Mouse (Mus musculus) cerebellum, adult 2 months (tissue): ENCODE measurements around the gene Slc25a38. TPM values are rescaled to one million over a fixed set of nuclear protein-coding genes. Genes with fewer than 3 reads are reported as not detected.
"Not testable (repeated sequence)": the region's sequence is repeated elsewhere in the genome, so short reads cannot be mapped to it uniquely, and the experiment has no call there.

Source experiments
- DNase-seq, 2 experiments: peaks; one replicate each; pipeline ENCODE4 v3.0.0; 2021
- H3K27ac ChIP-seq: fragments of 200-500 bp; 2 replicates; pipeline ENCODE4 v1.5.1; 2012; ENCODE audit warnings: low read length, control low read depth, inconsistent platforms; ENCODE audit not compliant: insufficient read depth
- H3K27me3 ChIP-seq: fragments of 200-500 bp; 2 replicates; pipeline ENCODE4 v1.6.1; 2012; ENCODE audit warnings: inconsistent platforms, mild to moderate bottlenecking, low read length, moderate library complexity; ENCODE audit not compliant: control insufficient read depth, insufficient read depth
- H3K4me1 ChIP-seq: fragments of 200-500 bp; 2 replicates; pipeline ENCODE4 v1.6.1; 2011; ENCODE audit warnings: low read length; ENCODE audit not compliant: control insufficient read depth, insufficient read depth
- H3K4me3 ChIP-seq: fragments of 200-500 bp; replicated peaks from 2 replicates; pipeline ENCODE3; 2011; ENCODE audit warnings: mild to moderate bottlenecking, low read depth, low read length, control low read depth; ENCODE audit not compliant: insufficient read depth
- CTCF ChIP-seq: fragments of 200-500 bp; IDR thresholded peaks from 2 replicates; pipeline ENCODE4 v1.5.1; 2011; ENCODE audit warnings: low read depth, mild to moderate bottlenecking, control low read depth, low read length, moderate library complexity, borderline replicate concordance; ENCODE audit not compliant: insufficient read depth
- POLR2A ChIP-seq: fragments of 200-500 bp; IDR thresholded peaks from 2 replicates; pipeline ENCODE4 v1.6.1; 2011; ENCODE audit warnings: low read length, control low read depth, borderline replicate concordance; ENCODE audit not compliant: insufficient read depth
- WGBS: fragments of 180-500 bp; shearing (Covaris S2); methylation state at CpG from one replicate; pipeline ENCODE4 v1.1.7; 2018; 5-methylcytosine and 5-hydroxymethylcytosine counted together
- polyA plus RNA-seq: library from polyadenylated mRNA; depleted of rRNA; stranded (reverse); fragments of >200 nt; gene quantifications from 2 replicates; pipeline ENCODE4 v1.2.3, GENCODE M21; 2012

Gene Slc25a38
- polyA plus RNA-seq, 1 experiment: 30.5 TPM

GRCm38 (mm10) chr9:120089125-120089524 is 21.0 kb upstream of the Slc25a38 start:
- 87% methylated on average over 7 of the region's 7 CpGs for WGBS
- Histone ChIP-seq H3K27me3 (no peaks in the 10 kb centered on the region; the same call in 1 of the 2 replicates), H3K4me3 (no peak overlapping the region), H3K27ac (no peak overlapping the region), H3K4me1 (no peaks in the 10 kb centered on the region)
- DNase-seq: no peak
- TF ChIP-seq POLR2A: no peak
- TF ChIP-seq CTCF: no peak

- Histone ChIP-seq H3K4me3 (no peak overlapping the region), H3K4me1 (no peaks in the 10 kb centered on the region), H3K27ac (no peak overlapping the region), H3K27me3 (no peaks in the 10 kb centered on the region; the same call in 1 of the 2 replicates)
- TF ChIP-seq POLR2A (no peak), CTCF (no peak)
- WGBS: 81% methylated on average over 10 of the region's 10 CpGs
- no peak for DNase-seq
Measured at GRCm38 (mm10) chr9:120091086-120091485, 19.1 kb upstream of the Slc25a38 start.

GRCm38 (mm10) chr9:120091696-120092238 is 18.4 kb upstream of the Slc25a38 start, which contains the start of gene Ccr8:
Gene Ccr8, plus strand, starts transcription at chr9:120092114.
- TF ChIP-seq CTCF: no peak
- no peak for TF ChIP-seq POLR2A
- H3K27me3 ChIP-seq: no peaks in the 10 kb centered on the region; the same call in 1 of the 2 replicates
- H3K27ac ChIP-seq: no peak within 1 kb of the TSS
- WGBS: 85% methylated on average over 5 of the region's 5 CpGs
- DNase-seq: no peak
- H3K4me3 ChIP-seq: no peak within 1 kb of the TSS
- H3K4me1 ChIP-seq: no peaks in the 10 kb centered on the region

- Histone ChIP-seq H3K27me3 (no peaks in the 10 kb centered on the region), H3K4me1 (no peaks in the 10 kb centered on the region), H3K27ac (no peak overlapping the region), H3K4me3 (no peak overlapping the region)
- WGBS: 87% methylated on average over 13 of the region's 13 CpGs
- TF ChIP-seq POLR2A (no peak), CTCF (no peak)
- no peak for DNase-seq
Measured at GRCm38 (mm10) chr9:120093701-120094100, 16.5 kb upstream of the Slc25a38 start.

GRCm38 (mm10) chr9:120095886-120096285 is 14.3 kb upstream of the Slc25a38 start:
- DNase-seq: no peak
- Histone ChIP-seq H3K27ac (no peak overlapping the region), H3K4me3 (no peak overlapping the region), H3K4me1 (no peaks in the 10 kb centered on the region), H3K27me3 (no peaks in the 10 kb centered on the region)
- no peak for TF ChIP-seq POLR2A
- no peak for TF ChIP-seq CTCF
- WGBS: 59% methylated on average over 7 of the region's 7 CpGs

- Histone ChIP-seq H3K4me3 (no peak overlapping the region), H3K27me3 (no peaks in the 10 kb centered on the region), H3K4me1 (no peaks in the 10 kb centered on the region), H3K27ac (no peak overlapping the region)
- peak; percentile 53 to 66 for DNase-seq
- TF ChIP-seq POLR2A (no peak), CTCF (peak; percentile 88)
- WGBS: 18% methylated on average over 7 of the region's 7 CpGs
Measured at GRCm38 (mm10) chr9:120098682-120099081, 11.5 kb upstream of the Slc25a38 start.

GRCm38 (mm10) chr9:120099304-120099703 is 10.9 kb upstream of the Slc25a38 start:
- H3K4me3 ChIP-seq: no peak overlapping the region
- no peak overlapping the region for H3K27ac ChIP-seq
- H3K27me3 ChIP-seq: no peaks in the 10 kb centered on the region
- WGBS: 72% methylated on average over 8 of the region's 8 CpGs
- no peak for TF ChIP-seq POLR2A
- TF ChIP-seq CTCF: no peak
- no peaks in the 10 kb centered on the region for H3K4me1 ChIP-seq
- no peak for DNase-seq

GRCm38 (mm10) chr9:120101165-120101564 is 9.0 kb upstream of the Slc25a38 start:
- no peak overlapping the region for H3K4me3 ChIP-seq

GRCm38 (mm10) chr9:120108953-120109352 is 1.2 kb upstream of the Slc25a38 start:
- not testable (repeated sequence) for H3K4me1 ChIP-seq, DNase-seq, H3K27ac ChIP-seq, H3K27me3 ChIP-seq, H3K4me3 ChIP-seq
- 95% methylated on average over 12 of the region's 12 CpGs for WGBS

More at GRCm38 (mm10) chr9:120101165-120101564, 9.0 kb upstream of the Slc25a38 start:
- Histone ChIP-seq H3K27me3 (no peaks in the 10 kb centered on the region), H3K27ac (no peak overlapping the region), H3K4me1 (no peaks in the 10 kb centered on the region)
- DNase-seq: no peak
- 92% methylated on average over 2 of the region's 2 CpGs for WGBS
- no peak for TF ChIP-seq CTCF
- no peak for TF ChIP-seq POLR2A
